Mouse (Mus musculus): Measurements from ENCODE around the gene Mitf. TPM values are rescaled to one million over a fixed set of nuclear protein-coding genes. Genes with fewer than 3 reads are reported as not detected.

The Mitf gene
- polyA plus RNA-seq, 1 experiment from 2014 or later, result 3.1 TPM

DNA sequence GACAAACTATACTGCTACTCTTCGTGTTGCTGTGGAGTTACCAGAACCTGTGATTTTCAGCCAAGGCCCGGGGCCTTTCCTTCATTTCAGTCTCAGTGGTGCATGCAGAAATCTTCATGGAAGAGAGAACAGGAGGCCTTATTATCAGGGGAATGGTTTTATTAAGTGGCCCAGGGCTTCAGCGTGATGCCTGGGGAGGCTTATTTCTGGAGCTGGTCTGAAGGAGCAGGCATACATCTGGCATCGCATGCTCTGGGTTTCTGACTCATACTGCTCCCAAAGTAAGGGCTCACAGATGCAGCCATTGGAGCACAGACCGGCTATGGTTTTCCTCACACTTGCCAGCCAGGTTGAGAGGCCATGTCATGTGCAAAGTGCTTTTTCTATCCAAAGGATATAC is 208.2 kb downstream of the Mitf start:
- Histone ChIP-seq H3K9ac (replicated peaks; ENCODE audit: low read depth, low read length) (no peak overlapping the region), H3K27me3 (ENCODE audit: control insufficient read depth, insufficient read depth, low read length) (no peaks in the 10 kb centered on the region), H3K9me3 (ENCODE audit: control insufficient read depth, low read depth, low read length) (no peaks in the 10 kb centered on the region), H3K36me3 (ENCODE audit: control insufficient read depth, insufficient read depth, low read length) (no peaks in the 10 kb centered on the region), H3K27ac (ENCODE audit: low read length) (no peak overlapping the region), H3K4me1 (ENCODE audit: control insufficient read depth, insufficient read depth, low read length) (no peaks in the 10 kb centered on the region), H3K4me3 (ENCODE audit: low read depth, low read length) (no peak overlapping the region), H3K4me2 (replicated peaks; ENCODE audit: low read depth, low read length) (no peak overlapping the region)
- WGBS, result 83% methylated on average over 5 of the region's 5 CpGs
- no peak for ATAC-seq (ENCODE audit: insufficient number of reproducible peaks, insufficient read depth, low FRiP score, low read depth)

DNA sequence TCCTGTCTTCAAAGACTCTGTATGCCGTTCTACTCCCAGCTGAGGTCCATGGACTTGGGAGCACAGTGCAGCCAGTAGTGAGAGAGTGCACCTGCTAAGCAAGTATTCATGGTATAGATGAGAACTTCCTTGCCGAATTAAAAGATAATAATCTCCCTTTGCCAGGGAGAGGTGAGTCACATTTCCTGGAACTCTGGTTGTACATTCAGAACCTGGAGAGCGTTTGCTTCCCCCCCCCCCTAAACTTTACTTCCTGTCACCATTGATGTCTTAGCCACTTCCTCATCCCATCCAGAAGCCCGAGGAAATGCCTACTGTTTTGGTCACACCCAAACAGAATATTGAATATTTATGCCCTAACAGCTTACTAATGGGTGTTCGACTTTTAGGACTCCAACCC is 209.0 kb downstream of the Mitf start:
- no peaks in the 10 kb centered on the region for H3K4me1 ChIP-seq (ENCODE audit: control insufficient read depth, insufficient read depth, low read length)
- no peak for ATAC-seq (ENCODE audit: insufficient number of reproducible peaks, insufficient read depth, low FRiP score, low read depth)
- 72% methylated on average over 5 of the region's 5 CpGs for WGBS

DNA sequence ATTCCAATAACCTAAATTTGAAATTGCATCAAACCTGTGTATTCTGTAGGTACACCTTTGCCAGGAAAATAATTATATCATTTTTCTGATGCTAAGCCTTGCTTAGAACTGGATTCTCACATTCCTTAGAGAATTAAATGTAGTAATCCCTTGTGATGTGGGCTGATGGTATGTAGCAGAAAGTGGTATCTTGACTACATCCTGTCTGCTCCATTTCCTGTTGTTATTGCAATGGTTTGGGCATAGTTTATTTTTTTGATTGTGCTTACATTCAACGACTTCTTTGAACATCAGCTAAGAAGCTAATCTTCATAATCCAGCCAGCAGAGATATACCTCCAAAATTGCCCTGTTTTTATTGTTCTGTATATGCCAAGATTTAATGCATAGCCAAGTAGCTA is 217.0 kb downstream of the Mitf start:
- no peak overlapping the region for H3K4me2 ChIP-seq (replicated peaks; ENCODE audit: low read depth, low read length)
- H3K27ac ChIP-seq (ENCODE audit: low read length), result no peak overlapping the region
- WGBS, result 57% methylated on average over 1 of the region's 1 CpGs
- H3K4me3 ChIP-seq (ENCODE audit: low read depth, low read length), result no peak overlapping the region
- ATAC-seq (ENCODE audit: insufficient number of reproducible peaks, insufficient read depth, low FRiP score, low read depth), result no peak
- no peaks in the 10 kb centered on the region for H3K9me3 ChIP-seq (ENCODE audit: control insufficient read depth, low read depth, low read length)
- H3K27me3 ChIP-seq (ENCODE audit: control insufficient read depth, insufficient read depth, low read length), result no peaks in the 10 kb centered on the region
- no peaks in the 10 kb centered on the region for H3K4me1 ChIP-seq (ENCODE audit: control insufficient read depth, insufficient read depth, low read length)
- no peak overlapping the region for H3K9ac ChIP-seq (replicated peaks; ENCODE audit: low read depth, low read length)
- no peaks in the 10 kb centered on the region for H3K36me3 ChIP-seq (ENCODE audit: control insufficient read depth, insufficient read depth, low read length)

More for the DNA sequence above, 209.0 kb downstream of the Mitf start:
- H3K4me3 ChIP-seq (ENCODE audit: low read depth, low read length), result no peak overlapping the region
- no peaks in the 10 kb centered on the region for H3K27me3 ChIP-seq (ENCODE audit: control insufficient read depth, insufficient read depth, low read length)
- H3K27ac ChIP-seq (ENCODE audit: low read length), result no peak overlapping the region
- no peaks in the 10 kb centered on the region for H3K9me3 ChIP-seq (ENCODE audit: control insufficient read depth, low read depth, low read length)
- H3K9ac ChIP-seq (replicated peaks; ENCODE audit: low read depth, low read length), result no peak overlapping the region
- no peaks in the 10 kb centered on the region for H3K36me3 ChIP-seq (ENCODE audit: control insufficient read depth, insufficient read depth, low read length)
- no peak overlapping the region for H3K4me2 ChIP-seq (replicated peaks; ENCODE audit: low read depth, low read length)

DNA sequence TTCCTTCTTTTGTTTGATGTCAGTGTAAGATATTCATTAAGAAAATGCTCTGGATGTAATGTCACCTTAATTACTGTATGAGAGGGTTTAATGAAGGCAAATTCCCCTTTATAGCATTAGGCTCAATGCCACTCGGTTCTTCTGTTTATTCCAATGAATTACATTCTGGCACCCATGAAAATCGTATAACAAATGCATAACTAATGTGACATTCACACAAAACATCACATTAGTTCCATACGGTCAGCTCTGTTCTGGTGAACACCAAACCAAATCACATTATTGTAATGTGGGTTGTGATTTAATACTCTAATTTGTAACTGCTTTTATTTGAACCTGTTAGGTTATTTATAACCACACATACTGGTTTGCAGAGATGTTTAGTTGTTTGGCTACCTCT is 231.7 kb downstream of the Mitf start:
- H3K4me3 ChIP-seq (ENCODE audit: low read depth, low read length), result no peak overlapping the region
- no peak overlapping the region for H3K9ac ChIP-seq (replicated peaks; ENCODE audit: low read depth, low read length)
- 69% methylated on average over 3 of the region's 3 CpGs for WGBS

DNA sequence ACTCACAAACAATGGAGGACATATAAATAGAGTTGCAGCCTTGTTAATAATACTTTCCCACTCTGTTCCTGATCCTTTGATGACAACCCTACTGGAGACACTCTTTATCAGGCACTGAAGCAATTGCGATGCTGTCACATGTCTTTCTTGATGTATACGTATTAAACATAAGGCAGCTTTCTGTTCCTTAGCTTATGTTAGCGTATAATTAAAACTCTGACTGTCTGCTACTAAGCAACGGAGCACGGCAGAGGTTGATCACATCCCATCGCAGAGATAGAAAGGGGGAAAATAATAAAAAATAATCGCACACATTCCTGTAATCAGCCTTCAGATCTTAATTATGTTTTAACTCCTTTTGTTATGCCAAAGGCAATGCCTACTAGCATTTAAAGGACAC is 234.9 kb downstream of the Mitf start:
- Histone ChIP-seq H3K4me3 (ENCODE audit: low read depth, low read length) (no peak overlapping the region), H3K9me3 (ENCODE audit: control insufficient read depth, low read depth, low read length) (no peaks in the 10 kb centered on the region), H3K9ac (replicated peaks; ENCODE audit: low read depth, low read length) (no peak overlapping the region), H3K4me2 (replicated peaks; ENCODE audit: low read depth, low read length) (no peak overlapping the region), H3K27me3 (ENCODE audit: control insufficient read depth, insufficient read depth, low read length) (no peaks in the 10 kb centered on the region), H3K4me1 (ENCODE audit: control insufficient read depth, insufficient read depth, low read length) (peaks cover 5% of the 10 kb centered on the region; the same call in 1 of the 2 replicates), H3K36me3 (ENCODE audit: control insufficient read depth, insufficient read depth, low read length) (no peaks in the 10 kb centered on the region), H3K27ac (ENCODE audit: low read length) (no peak overlapping the region)
- no peak for ATAC-seq (ENCODE audit: insufficient number of reproducible peaks, insufficient read depth, low FRiP score, low read depth)
- 88% methylated on average over 7 of the region's 7 CpGs for WGBS

More for the DNA sequence above, 231.7 kb downstream of the Mitf start:
- no peak overlapping the region for H3K27ac ChIP-seq (ENCODE audit: low read length)
- H3K9me3 ChIP-seq (ENCODE audit: control insufficient read depth, low read depth, low read length), result no peaks in the 10 kb centered on the region
- H3K27me3 ChIP-seq (ENCODE audit: control insufficient read depth, insufficient read depth, low read length), result no peaks in the 10 kb centered on the region
- no peaks in the 10 kb centered on the region for H3K4me1 ChIP-seq (ENCODE audit: control insufficient read depth, insufficient read depth, low read length)
- ATAC-seq (ENCODE audit: insufficient number of reproducible peaks, insufficient read depth, low FRiP score, low read depth), result no peak
- H3K36me3 ChIP-seq (ENCODE audit: control insufficient read depth, insufficient read depth, low read length), result no peaks in the 10 kb centered on the region
- H3K4me2 ChIP-seq (replicated peaks; ENCODE audit: low read depth, low read length), result no peak overlapping the region

DNA sequence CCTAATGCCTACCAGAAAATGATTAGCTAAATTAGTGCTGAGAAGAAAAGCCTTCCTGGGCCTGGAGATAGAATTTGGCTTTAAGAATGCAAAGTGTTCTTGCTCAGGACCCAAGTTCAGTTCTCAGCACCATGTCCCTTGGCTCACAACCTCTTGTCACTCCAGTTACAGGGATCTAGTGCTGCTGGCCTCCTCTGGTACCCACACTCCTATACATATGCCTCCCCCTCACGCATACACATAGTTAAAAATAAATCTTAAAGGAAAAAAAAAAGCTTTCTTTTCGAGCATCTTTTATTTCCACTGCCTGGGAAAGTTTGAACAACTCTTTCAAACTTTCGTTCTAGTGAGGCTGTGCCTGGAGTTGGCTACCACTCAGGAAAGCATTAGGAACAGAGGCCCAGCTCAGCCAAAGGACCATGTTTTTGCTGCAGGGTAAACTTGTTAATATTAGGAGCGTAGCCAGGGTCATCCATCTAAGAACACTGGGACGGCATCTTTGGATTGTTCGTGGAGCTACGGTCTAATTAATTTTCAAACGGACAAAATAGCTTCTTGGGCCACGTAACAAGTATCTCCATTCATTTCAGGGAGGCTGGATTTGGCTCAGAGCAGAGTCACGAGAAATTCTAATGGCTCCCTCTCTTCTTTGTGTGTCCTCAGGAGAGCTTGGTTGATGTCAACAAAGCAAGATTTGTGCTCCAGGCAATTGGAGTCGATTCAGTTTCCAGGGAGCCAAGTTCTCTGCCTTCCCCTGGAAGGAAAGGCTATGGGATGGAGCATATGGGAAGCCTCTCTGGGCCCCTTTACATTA is 239.7 kb downstream of the Mitf start:
- ATAC-seq (ENCODE audit: insufficient number of reproducible peaks, insufficient read depth, low FRiP score, low read depth), result peak; percentile 28; the same call in 1 of the 2 replicates
- Histone ChIP-seq H3K27ac (ENCODE audit: low read length) (peak overlapping the region; percentile 52; the same call in 1 of the 2 replicates), H3K4me3 (ENCODE audit: low read depth, low read length) (no peak overlapping the region), H3K9me3 (ENCODE audit: control insufficient read depth, low read depth, low read length) (no peaks in the 10 kb centered on the region), H3K4me2 (replicated peaks; ENCODE audit: low read depth, low read length) (no peak overlapping the region), H3K36me3 (ENCODE audit: control insufficient read depth, insufficient read depth, low read length) (no peaks in the 10 kb centered on the region), H3K4me1 (ENCODE audit: control insufficient read depth, insufficient read depth, low read length) (peaks cover 8% of the 10 kb centered on the region; the same call in 1 of the 2 replicates), H3K27me3 (ENCODE audit: control insufficient read depth, insufficient read depth, low read length) (no peaks in the 10 kb centered on the region), H3K9ac (replicated peaks; ENCODE audit: low read depth, low read length) (no peak overlapping the region)
- whole genome bisulfite sequencing, result 49% methylated on average over 11 of the region's 11 CpGs

DNA sequence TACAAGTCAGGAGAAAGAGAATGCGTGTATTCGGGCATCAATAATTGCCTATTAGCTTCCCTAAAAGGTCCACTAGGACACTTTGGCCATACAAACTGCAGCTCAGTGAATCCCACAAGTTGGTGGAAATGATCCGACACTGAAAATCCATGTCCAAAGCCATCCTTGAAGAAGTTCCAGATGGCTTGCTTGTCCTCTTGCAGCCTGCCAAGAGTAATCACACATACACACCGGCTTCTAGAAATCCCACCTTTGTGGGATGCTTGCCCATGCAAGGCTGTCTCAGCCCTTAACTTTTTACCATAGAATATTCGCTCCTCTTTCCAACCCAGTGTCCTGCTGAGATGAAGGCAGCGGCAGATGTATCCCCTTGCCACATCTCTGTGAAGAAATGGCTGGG is 240.9 kb downstream of the Mitf start:
- no peaks in the 10 kb centered on the region for H3K27me3 ChIP-seq (ENCODE audit: control insufficient read depth, insufficient read depth, low read length)
- no peaks in the 10 kb centered on the region for H3K36me3 ChIP-seq (ENCODE audit: control insufficient read depth, insufficient read depth, low read length)
- WGBS, result 73% methylated on average over 6 of the region's 6 CpGs
- H3K27ac ChIP-seq (ENCODE audit: low read length), result no peak overlapping the region
- H3K4me3 ChIP-seq (ENCODE audit: low read depth, low read length), result no peak overlapping the region
- H3K9me3 ChIP-seq (ENCODE audit: control insufficient read depth, low read depth, low read length), result no peaks in the 10 kb centered on the region
- no peak overlapping the region for H3K4me2 ChIP-seq (replicated peaks; ENCODE audit: low read depth, low read length)
- peaks cover 8% of the 10 kb centered on the region; the same call in 1 of the 2 replicates for H3K4me1 ChIP-seq (ENCODE audit: control insufficient read depth, insufficient read depth, low read length)
- no peak for ATAC-seq (ENCODE audit: insufficient number of reproducible peaks, insufficient read depth, low FRiP score, low read depth)
- no peak overlapping the region for H3K9ac ChIP-seq (replicated peaks; ENCODE audit: low read depth, low read length)

DNA sequence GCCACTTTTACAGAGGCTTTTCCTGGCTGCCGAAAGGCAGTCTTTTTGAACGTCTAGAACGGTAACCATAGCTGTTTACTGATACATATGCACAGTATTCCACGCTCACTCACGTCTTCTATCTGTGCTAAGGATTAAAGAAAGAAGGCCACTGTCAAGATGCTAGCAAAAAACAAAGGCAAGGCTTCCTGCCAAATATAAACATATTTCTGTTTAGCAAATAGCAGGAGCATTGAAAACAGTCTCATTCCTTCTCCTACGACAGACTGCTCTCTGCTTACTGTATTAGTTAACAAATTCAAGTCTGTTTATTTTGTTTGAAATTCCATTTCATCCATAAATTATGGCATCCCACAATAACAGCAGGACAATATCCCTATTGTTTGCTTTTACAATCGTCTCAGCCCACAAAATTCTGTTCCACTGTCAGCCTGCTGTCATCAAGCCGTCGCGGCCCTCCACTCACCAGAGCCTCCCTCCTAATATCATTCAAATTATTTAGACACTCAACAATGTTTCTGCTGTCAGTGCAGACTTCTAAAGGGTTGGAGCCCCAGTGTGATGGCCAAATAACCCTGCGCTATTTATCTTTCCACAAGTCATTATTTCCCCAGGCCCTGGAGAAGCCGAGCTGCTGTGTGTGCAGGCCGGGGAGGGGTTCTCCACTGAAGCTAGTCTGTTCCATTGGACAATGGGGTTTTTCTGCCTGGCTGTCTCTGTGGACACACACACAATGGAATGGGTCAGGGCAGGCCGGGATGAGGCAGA is 242.0 kb downstream of the Mitf start:
- 45% methylated on average over 14 of the region's 14 CpGs for WGBS
- Histone ChIP-seq H3K27me3 (ENCODE audit: control insufficient read depth, insufficient read depth, low read length) (no peaks in the 10 kb centered on the region), H3K4me1 (ENCODE audit: control insufficient read depth, insufficient read depth, low read length) (peaks cover 8% of the 10 kb centered on the region; the same call in 1 of the 2 replicates), H3K27ac (ENCODE audit: low read length) (peak overlapping the region; percentile 2; the same call in 1 of the 2 replicates), H3K9me3 (ENCODE audit: control insufficient read depth, low read depth, low read length) (no peaks in the 10 kb centered on the region), H3K4me3 (ENCODE audit: low read depth, low read length) (no peak overlapping the region), H3K4me2 (replicated peaks; ENCODE audit: low read depth, low read length) (no peak overlapping the region), H3K36me3 (ENCODE audit: control insufficient read depth, insufficient read depth, low read length) (no peaks in the 10 kb centered on the region), H3K9ac (replicated peaks; ENCODE audit: low read depth, low read length) (no peak overlapping the region)
- ATAC-seq (ENCODE audit: insufficient number of reproducible peaks, insufficient read depth, low FRiP score, low read depth), result no peak; the same call in 1 of the 2 replicates
